Mouse (Mus musculus) heart, embryonic 16.5 days (tissue): ENCODE measurements at regions not wholly inside any gene's neighbourhood (a gene's known extent, or its start where the extent isn't known, plus 50 kb on each side); places are given as distances from the start of the nearest gene placed in this dataset.

Source experiments
- ATAC-seq: fragments of 200-750 bp; cut with Nextera tagmentation; replicated peaks from 2 replicates; pipeline ENCODE4 v1.8.0; 2017; ENCODE audit warnings: moderate number of reproducible peaks; ENCODE audit not compliant: insufficient read depth, low FRiP score; ENCODE audit errors: extremely low read depth
- H3K27ac ChIP-seq: fragments of 300-500 bp; sonication (generic); 2 replicates; pipeline ENCODE4 v1.5.1; 2014; ENCODE audit warnings: mild to moderate bottlenecking, low read length, control low read depth, moderate library complexity
- H3K27me3 ChIP-seq: fragments of 300-500 bp; sonication (generic); 2 replicates; pipeline ENCODE4 v1.6.1; 2014; ENCODE audit warnings: low read length, mixed read lengths; ENCODE audit not compliant: control insufficient read depth, insufficient read depth
- H3K36me3 ChIP-seq: fragments of 300-500 bp; sonication (generic); 2 replicates; pipeline ENCODE4 v1.6.1; 2014; ENCODE audit not compliant: control insufficient read depth, insufficient read depth
- H3K4me1 ChIP-seq: fragments of 300-500 bp; sonication (generic); 2 replicates; pipeline ENCODE4 v1.6.1; 2014; ENCODE audit warnings: low read length, mixed read lengths; ENCODE audit not compliant: control insufficient read depth, insufficient read depth
- H3K4me2 ChIP-seq: fragments of 300-500 bp; sonication (generic); 2 replicates; pipeline ENCODE4 v1.6.1; 2014; ENCODE audit warnings: low read depth, mild to moderate bottlenecking, control low read depth, low read length
- H3K4me3 ChIP-seq: fragments of 300-500 bp; sonication (generic); 2 replicates; pipeline ENCODE4 v1.5.1; 2014; ENCODE audit warnings: mild to moderate bottlenecking, control low read depth, low read length
- H3K9ac ChIP-seq: fragments of 300-500 bp; sonication (generic); 2 replicates; pipeline ENCODE4 v1.6.1; 2014; ENCODE audit warnings: low read length, control low read depth
- H3K9me3 ChIP-seq: fragments of 300-500 bp; sonication (generic); replicated peaks from 2 replicates; pipeline ENCODE4 v1.6.1; 2016; ENCODE audit warnings: low read length; ENCODE audit not compliant: control insufficient read depth
- WGBS: fragments of 180-500 bp; shearing (Covaris S2); extraction: QIAGEN DNeasy Blood & Tissue Kit; methylation state at CpG from one replicate; pipeline ENCODE4 v1.1.7; 2014; 5-methylcytosine and 5-hydroxymethylcytosine counted together

GRCm38 (mm10) chr19:52878812-52879502 is 161.1 kb downstream of the Xpnpep1 start:
- no peak overlapping the region for H3K4me2 ChIP-seq

GRCm38 (mm10) chr19:52866635-52867034 is 173.4 kb downstream of the Xpnpep1 start:
- H3K27me3 ChIP-seq, result no peaks in the 10 kb centered on the region
- H3K9me3 ChIP-seq, result no peaks in the 10 kb centered on the region
- no peaks in the 10 kb centered on the region for H3K36me3 ChIP-seq
- H3K4me1 ChIP-seq, result no peaks in the 10 kb centered on the region; the same call in 1 of the 2 replicates
- H3K9ac ChIP-seq, result no peak overlapping the region
- no peak overlapping the region for H3K4me2 ChIP-seq
- no peak overlapping the region for H3K27ac ChIP-seq
- ATAC-seq, result no peak
- no peak overlapping the region for H3K4me3 ChIP-seq
- WGBS, result 66% methylated on average over 1 of the region's 1 CpGs

More at GRCm38 (mm10) chr19:52878812-52879502, 161.1 kb downstream of the Xpnpep1 start:
- no peak overlapping the region for H3K4me3 ChIP-seq
- H3K9ac ChIP-seq, result no peak overlapping the region
- no peaks in the 10 kb centered on the region for H3K36me3 ChIP-seq
- H3K27ac ChIP-seq, result no peak overlapping the region
- ATAC-seq, result no peak
- WGBS, result 74% methylated on average over 6 of the region's 6 CpGs
- H3K27me3 ChIP-seq, result no peaks in the 10 kb centered on the region
- no peaks in the 10 kb centered on the region for H3K4me1 ChIP-seq
- no peaks in the 10 kb centered on the region for H3K9me3 ChIP-seq

GRCm38 (mm10) chr19:52861576-52861975 is 178.4 kb downstream of the Xpnpep1 start:
- 61% methylated on average over 9 of the region's 9 CpGs for WGBS
- Histone ChIP-seq H3K4me2 (no peak overlapping the region), H3K9me3 (no peaks in the 10 kb centered on the region), H3K9ac (no peak overlapping the region), H3K27me3 (no peaks in the 10 kb centered on the region), H3K4me3 (no peak overlapping the region), H3K36me3 (no peaks in the 10 kb centered on the region), H3K4me1 (no peaks in the 10 kb centered on the region; the same call in 1 of the 2 replicates), H3K27ac (no peak overlapping the region)
- no peak for ATAC-seq

GRCm38 (mm10) chr19:52854068-52854682 is 185.8 kb downstream of the Xpnpep1 start:
- 0 out of 2 replicates have a peak, but pooled peaks have one; percentile 28 for ATAC-seq
- Histone ChIP-seq H3K4me3 (no peak overlapping the region), H3K27me3 (no peaks in the 10 kb centered on the region), H3K9ac (no peak overlapping the region), H3K9me3 (no peaks in the 10 kb centered on the region), H3K4me1 (no peaks in the 10 kb centered on the region), H3K36me3 (no peaks in the 10 kb centered on the region), H3K4me2 (no peak overlapping the region), H3K27ac (no peak overlapping the region)
- 78% methylated on average over 7 of the region's 7 CpGs for WGBS

- Histone ChIP-seq H3K36me3 (no peaks in the 10 kb centered on the region), H3K4me3 (no peak overlapping the region), H3K27me3 (no peaks in the 10 kb centered on the region), H3K4me2 (no peak overlapping the region), H3K4me1 (no peaks in the 10 kb centered on the region), H3K9me3 (no peaks in the 10 kb centered on the region), H3K9ac (no peak overlapping the region), H3K27ac (no peak overlapping the region)
- ATAC-seq, result no peak
- WGBS, result 86% methylated on average over 7 of the region's 7 CpGs
Measured at GRCm38 (mm10) chr19:52816202-52816601, 223.8 kb downstream of the Xpnpep1 start.

GRCm38 (mm10) chr19:52812046-52812445 is 228.0 kb downstream of the Xpnpep1 start:
- no peaks in the 10 kb centered on the region for H3K27me3 ChIP-seq
- H3K9ac ChIP-seq, result no peak overlapping the region
- H3K27ac ChIP-seq, result no peak overlapping the region
- 51% methylated on average over 6 of the region's 6 CpGs for WGBS
- no peaks in the 10 kb centered on the region for H3K36me3 ChIP-seq
- no peaks in the 10 kb centered on the region for H3K4me1 ChIP-seq
- no peak for ATAC-seq
- no peaks in the 10 kb centered on the region for H3K9me3 ChIP-seq
- H3K4me3 ChIP-seq, result no peak overlapping the region
- no peak overlapping the region for H3K4me2 ChIP-seq

- Histone ChIP-seq H3K36me3 (no peaks in the 10 kb centered on the region), H3K9me3 (no peaks in the 10 kb centered on the region), H3K9ac (no peak overlapping the region), H3K4me2 (no peak overlapping the region), H3K4me3 (no peak overlapping the region), H3K4me1 (no peaks in the 10 kb centered on the region), H3K27me3 (no peaks in the 10 kb centered on the region), H3K27ac (no peak overlapping the region)
- ATAC-seq, result no peak
- WGBS, result 74% methylated on average over 3 of the region's 3 CpGs
Measured at GRCm38 (mm10) chr19:52788802-52789201, 251.2 kb downstream of the Xpnpep1 start.

- Histone ChIP-seq H3K27me3 (no peaks in the 10 kb centered on the region), H3K4me2 (no peak overlapping the region), H3K4me1 (no peaks in the 10 kb centered on the region; the same call in 1 of the 2 replicates), H3K27ac (no peak overlapping the region), H3K36me3 (no peaks in the 10 kb centered on the region), H3K4me3 (no peak overlapping the region), H3K9ac (no peak overlapping the region), H3K9me3 (peaks cover 5% of the 10 kb centered on the region)
- 57% methylated on average over 4 of the region's 4 CpGs for WGBS
- ATAC-seq, result no peak
Measured at GRCm38 (mm10) chr19:52768761-52769388, 271.1 kb downstream of the Xpnpep1 start.

- Histone ChIP-seq H3K4me3 (no peak overlapping the region), H3K9ac (no peak overlapping the region), H3K36me3 (no peaks in the 10 kb centered on the region), H3K27me3 (no peaks in the 10 kb centered on the region), H3K4me1 (no peaks in the 10 kb centered on the region; the same call in 1 of the 2 replicates), H3K9me3 (peaks cover 5% of the 10 kb centered on the region), H3K4me2 (no peak overlapping the region), H3K27ac (no peak overlapping the region)
- ATAC-seq, result no peak
- 74% methylated on average over 5 of the region's 5 CpGs for WGBS
Measured at GRCm38 (mm10) chr19:52768117-52768516, 271.9 kb downstream of the Xpnpep1 start.
